Mouse (Mus musculus) forebrain, embryonic 16.5 days (tissue): Measurements from ENCODE around the gene Ttc5. TPM values are rescaled to one million over a fixed set of nuclear protein-coding genes. Genes with fewer than 3 reads are reported as not detected.
A peak's percentile ranks its signal among the peaks of the same experiment; 100 is the strongest.

ENCODE experiments used
- ATAC-seq: fragments of 200-750 bp; cut with Nextera tagmentation; 2 replicates; pipeline ENCODE4 v1.8.0; 2017; ENCODE audit warnings: mild to moderate bottlenecking, moderate library complexity
- H3K27ac ChIP-seq: fragments of 300-500 bp; sonication (generic); 2 replicates; pipeline ENCODE4 v1.5.1; 2014; ENCODE audit warnings: low read length, control low read depth
- H3K27me3 ChIP-seq: fragments of 300-500 bp; sonication (generic); replicated peaks from 2 replicates; pipeline ENCODE4 v1.6.1; 2014; ENCODE audit warnings: low read length; ENCODE audit not compliant: control insufficient read depth, insufficient read depth
- H3K36me3 ChIP-seq: fragments of 300-500 bp; sonication (generic); 2 replicates; pipeline ENCODE4 v1.6.1; 2014; ENCODE audit not compliant: control insufficient read depth, insufficient read depth
- H3K4me1 ChIP-seq: fragments of 300-500 bp; sonication (generic); replicated peaks from 2 replicates; pipeline ENCODE4 v1.6.1; 2014; ENCODE audit warnings: low read length; ENCODE audit not compliant: control insufficient read depth, insufficient read depth
- H3K4me2 ChIP-seq: fragments of 300-500 bp; sonication (generic); 2 replicates; pipeline ENCODE4 v1.6.1; 2014; ENCODE audit warnings: mild to moderate bottlenecking, low read length, control low read depth
- H3K4me3 ChIP-seq: fragments of 300-500 bp; sonication (generic); replicated peaks from 2 replicates; pipeline ENCODE4 v1.5.1; 2014; ENCODE audit warnings: mild to moderate bottlenecking, low read length, control low read depth
- H3K9ac ChIP-seq: fragments of 300-500 bp; sonication (generic); replicated peaks from 2 replicates; pipeline ENCODE4 v1.6.1; 2014; ENCODE audit warnings: low read depth, low read length, control low read depth
- H3K9me3 ChIP-seq: fragments of 300-500 bp; sonication (generic); 2 replicates; pipeline ENCODE4 v1.6.1; 2016; ENCODE audit warnings: low read length; ENCODE audit not compliant: control insufficient read depth
- WGBS: fragments of 180-500 bp; shearing (Covaris S2); extraction: QIAGEN DNeasy Blood & Tissue Kit; methylation state at CpG from one replicate; pipeline ENCODE4 v1.1.7; 2014; 5-methylcytosine and 5-hydroxymethylcytosine counted together
- polyA plus RNA-seq: library from polyadenylated mRNA; unstranded; fragments of >200 nt; fragmentation: Nextera tagmentation; extraction: Ambion mirVana; gene quantifications from 2 replicates; pipeline ENCODE4 v1.2.1, GENCODE M21; 2015

Gene Ttc5
- polyA plus RNA-seq = 124 and 132 TPM in 2 replicates

DNA sequence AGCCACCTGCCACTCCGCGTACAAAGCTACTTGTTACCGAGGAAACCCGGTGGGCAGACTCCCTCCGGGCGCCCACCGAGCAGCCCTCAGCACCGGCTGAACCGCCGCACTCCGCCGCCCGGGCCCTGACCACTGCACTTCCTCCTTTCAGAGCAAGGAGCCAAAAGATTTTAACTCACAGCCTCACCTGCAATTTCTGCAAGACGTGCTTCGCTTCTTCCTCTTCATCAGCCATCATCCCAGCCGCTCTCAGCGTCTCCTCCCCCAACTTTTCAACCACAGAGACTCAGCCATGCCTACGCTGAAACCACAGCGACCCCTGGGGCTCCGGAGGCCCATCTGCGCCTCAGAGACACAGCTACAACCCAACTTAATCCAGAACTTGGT lies at the start of gene Ttc5:
Ttc5 (minus strand) TSS at position 269 of the 387 bp plus-strand sequence.
- peak within 1 kb of the TSS; percentile 49 for H3K4me2 ChIP-seq
- WGBS = 0% methylated on average over 21 of the region's 21 CpGs

DNA sequence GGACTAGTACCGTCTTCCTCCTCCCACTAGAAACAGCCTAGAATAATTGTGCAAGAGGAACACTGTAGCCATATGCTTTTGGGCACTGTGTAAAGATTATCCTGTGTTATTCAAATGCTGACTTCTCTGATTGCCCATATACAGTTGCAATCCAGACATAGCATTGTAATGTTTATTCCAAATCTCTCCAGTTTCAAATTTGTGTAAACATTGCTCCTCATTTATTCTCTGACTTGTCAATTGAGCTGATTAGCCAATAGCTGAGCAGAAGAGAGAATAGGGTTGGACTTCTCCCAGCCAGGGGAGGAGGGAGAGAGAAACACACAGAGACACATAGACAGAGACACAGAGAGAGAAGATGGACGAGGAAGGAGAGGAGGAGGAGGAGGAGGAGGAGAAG lies 49.1 kb upstream of the Ttc5 start:
- no peaks in the 10 kb centered on the region for H3K36me3 ChIP-seq
- H3K27ac ChIP-seq = no peak overlapping the region
- H3K4me1 ChIP-seq = no peaks in the 10 kb centered on the region
- H3K4me2 ChIP-seq = no peak overlapping the region
- no peak overlapping the region for H3K9ac ChIP-seq
- H3K27me3 ChIP-seq = no peaks in the 10 kb centered on the region
- H3K4me3 ChIP-seq = no peak overlapping the region
- H3K9me3 ChIP-seq = no peaks in the 10 kb centered on the region
- 53% methylated on average over 2 of the region's 2 CpGs for WGBS
- no peak for ATAC-seq

More for the DNA sequence above, at the start of gene Ttc5:
- peak; percentile 98 for ATAC-seq
- peaks cover 8% of the 10 kb centered on the region for H3K4me1 ChIP-seq
- no peaks in the 10 kb centered on the region for H3K27me3 ChIP-seq
- H3K27ac ChIP-seq = peak within 1 kb of the TSS; percentile 82
- peak within 1 kb of the TSS; percentile 73 for H3K9ac ChIP-seq
- H3K9me3 ChIP-seq = 0 out of 2 replicates have a peak, but pooled peaks cover 3% of the 10 kb centered on the region
- H3K4me3 ChIP-seq = peak within 1 kb of the TSS; percentile 77
- H3K36me3 ChIP-seq = peaks cover 13% of the 10 kb centered on the region

DNA sequence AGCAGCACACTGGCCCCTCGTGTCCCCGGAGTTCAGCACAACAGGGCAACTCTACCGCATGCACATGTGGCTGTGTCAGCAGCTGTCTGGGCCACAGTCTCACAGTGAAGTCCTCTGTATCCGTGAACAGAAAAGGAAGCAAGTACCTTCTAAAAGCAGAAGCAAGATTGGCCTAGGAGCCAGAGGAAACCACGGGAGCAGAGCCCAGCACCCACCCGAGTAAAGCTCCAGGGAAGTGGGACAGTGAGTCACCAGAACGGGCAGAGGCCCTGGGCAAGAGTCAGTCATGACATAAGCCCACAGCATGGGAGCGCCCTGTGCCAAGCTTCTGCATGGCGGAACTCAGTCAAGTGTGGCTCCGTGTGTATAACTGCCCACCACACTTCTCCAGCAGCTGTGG lies 48.6 kb upstream of the Ttc5 start:
- Histone ChIP-seq H3K4me1 (no peaks in the 10 kb centered on the region), H3K9me3 (no peaks in the 10 kb centered on the region), H3K27me3 (no peaks in the 10 kb centered on the region), H3K4me3 (no peak overlapping the region), H3K36me3 (no peaks in the 10 kb centered on the region), H3K27ac (no peak overlapping the region), H3K4me2 (no peak overlapping the region), H3K9ac (no peak overlapping the region)
- WGBS = 86% methylated on average over 10 of the region's 10 CpGs
- ATAC-seq = no peak

DNA sequence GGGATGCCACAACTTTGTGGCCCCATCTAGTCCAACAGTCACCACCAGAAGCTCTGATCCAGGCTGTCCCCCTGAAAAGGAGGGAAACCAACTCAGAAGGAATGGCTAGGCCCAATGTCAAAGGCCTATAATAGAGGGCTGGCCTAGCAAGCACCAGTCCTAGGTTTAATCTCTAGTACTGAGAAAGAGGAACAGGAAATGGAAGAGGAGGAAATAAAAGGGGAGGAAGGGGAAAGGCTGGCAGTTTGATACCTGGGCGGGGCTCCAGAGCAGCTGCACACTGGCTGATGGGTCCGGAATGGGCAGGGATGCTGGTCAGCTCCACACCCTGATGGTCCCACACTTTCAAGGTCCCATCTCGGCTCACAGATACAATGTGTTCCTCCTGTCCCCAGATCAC lies 44.6 kb upstream of the Ttc5 start:
- ATAC-seq = no peak
- Histone ChIP-seq H3K4me2 (no peak overlapping the region), H3K4me3 (no peak overlapping the region), H3K9ac (no peak overlapping the region), H3K27ac (no peak overlapping the region), H3K36me3 (no peaks in the 10 kb centered on the region), H3K27me3 (no peaks in the 10 kb centered on the region), H3K9me3 (no peaks in the 10 kb centered on the region), H3K4me1 (no peaks in the 10 kb centered on the region)
- 90% methylated on average over 3 of the region's 3 CpGs for WGBS

DNA sequence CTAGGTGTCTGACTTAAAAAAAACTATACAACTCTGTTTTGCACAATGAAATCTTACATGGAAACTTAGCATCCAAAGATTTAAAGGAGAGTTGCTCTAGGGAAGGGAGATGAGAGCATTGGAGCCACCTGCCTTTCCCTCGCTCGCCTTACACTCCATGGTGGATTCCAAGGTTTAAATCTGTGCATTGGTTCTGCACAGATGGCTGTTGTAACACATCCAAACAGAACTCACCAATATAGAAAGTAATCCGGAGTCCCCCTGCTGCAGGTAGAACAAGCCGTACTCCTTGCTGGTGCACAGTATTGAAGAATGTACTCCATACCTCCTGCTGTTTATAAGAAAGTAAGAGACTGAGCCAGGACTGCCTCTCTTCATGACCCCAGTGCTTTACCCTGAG lies 41.3 kb upstream of the Ttc5 start:
- WGBS = 87% methylated on average over 4 of the region's 4 CpGs
- H3K27ac ChIP-seq = no peak overlapping the region
- no peaks in the 10 kb centered on the region for H3K9me3 ChIP-seq
- no peaks in the 10 kb centered on the region for H3K4me1 ChIP-seq
- H3K36me3 ChIP-seq = peaks cover 3% of the 10 kb centered on the region
- H3K4me2 ChIP-seq = no peak overlapping the region
- ATAC-seq = no peak
- H3K4me3 ChIP-seq = no peak overlapping the region
- H3K27me3 ChIP-seq = no peaks in the 10 kb centered on the region
- no peak overlapping the region for H3K9ac ChIP-seq

DNA sequence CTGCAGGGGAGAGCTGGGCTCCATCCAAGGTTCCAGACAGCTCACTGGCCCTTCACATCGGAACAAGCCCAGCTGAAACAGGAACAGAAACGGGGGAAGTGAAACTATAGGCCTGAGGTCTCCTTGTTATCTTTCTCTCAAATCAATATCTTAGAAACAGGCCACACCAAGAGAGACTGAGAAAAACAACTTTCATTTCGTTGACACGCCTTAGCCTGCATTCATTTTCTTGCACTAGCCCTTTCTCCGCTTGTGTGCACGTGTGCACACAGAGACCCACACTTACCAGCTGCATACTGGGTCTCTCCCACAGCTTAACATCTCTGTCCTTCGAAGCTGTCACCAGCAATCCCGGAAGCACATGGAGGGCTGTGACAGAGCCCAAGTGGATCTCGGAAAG lies 38.9 kb upstream of the Ttc5 start:
- H3K4me1 ChIP-seq = no peaks in the 10 kb centered on the region
- no peak overlapping the region for H3K9ac ChIP-seq
- ATAC-seq = no peak
- no peak overlapping the region for H3K27ac ChIP-seq
- peaks cover 10% of the 10 kb centered on the region for H3K36me3 ChIP-seq
- no peak overlapping the region for H3K4me3 ChIP-seq
- 94% methylated on average over 9 of the region's 9 CpGs for WGBS
- no peaks in the 10 kb centered on the region for H3K9me3 ChIP-seq
- no peaks in the 10 kb centered on the region for H3K27me3 ChIP-seq
- no peak overlapping the region for H3K4me2 ChIP-seq

DNA sequence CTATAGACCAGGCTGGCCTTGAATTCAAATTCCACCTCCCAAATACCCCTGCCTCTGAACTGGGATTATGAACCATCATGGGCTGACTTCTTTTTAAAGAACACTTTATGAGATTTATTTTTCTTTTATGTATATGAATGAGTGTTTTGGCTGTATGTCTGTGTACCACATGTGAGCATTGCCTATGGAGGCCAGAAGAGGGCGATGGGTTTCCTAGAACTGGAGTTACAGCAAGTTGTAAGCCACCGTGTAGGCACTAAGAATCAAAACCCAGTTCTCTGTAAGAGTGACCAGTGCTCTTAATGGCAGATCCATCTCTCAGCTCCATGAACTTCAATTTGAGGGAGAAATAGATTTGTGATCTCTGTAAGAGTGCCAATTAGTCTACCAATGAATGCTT lies 37.9 kb upstream of the Ttc5 start:
- ATAC-seq = no peak
- Histone ChIP-seq H3K4me1 (no peaks in the 10 kb centered on the region), H3K27ac (no peak overlapping the region), H3K9me3 (no peaks in the 10 kb centered on the region), H3K36me3 (peaks cover 14% of the 10 kb centered on the region), H3K4me2 (no peak overlapping the region), H3K27me3 (no peaks in the 10 kb centered on the region), H3K4me3 (no peak overlapping the region), H3K9ac (no peak overlapping the region)
- WGBS = 80% methylated on average over 2 of the region's 2 CpGs

DNA sequence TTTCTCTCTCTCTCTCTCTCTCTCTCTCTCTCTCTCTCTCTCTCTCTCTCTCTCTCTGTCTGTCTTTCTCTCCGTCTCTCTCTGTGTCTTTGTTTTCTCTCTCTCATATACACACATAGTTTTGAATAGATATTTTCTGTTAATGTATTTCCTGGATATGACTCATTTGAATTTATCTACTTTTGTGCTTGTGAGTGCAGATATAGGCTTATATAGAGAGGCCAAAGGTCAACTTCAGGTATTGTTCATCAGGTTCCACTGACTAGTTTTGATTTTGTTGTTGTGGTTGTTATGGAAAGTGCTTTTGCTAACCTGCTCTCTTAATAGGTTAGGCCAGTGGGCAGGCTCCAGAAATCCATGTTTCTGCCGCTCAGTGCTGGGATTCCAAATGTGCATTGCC lies 27.7 kb upstream of the Ttc5 start:
- H3K4me3 ChIP-seq = no peak overlapping the region
- H3K27ac ChIP-seq = no peak overlapping the region
- H3K36me3 ChIP-seq = peaks cover 14% of the 10 kb centered on the region
- no peak overlapping the region for H3K9ac ChIP-seq
- ATAC-seq = no peak
- no peak overlapping the region for H3K4me2 ChIP-seq
- H3K27me3 ChIP-seq = no peaks in the 10 kb centered on the region
- 96% methylated on average over 2 of the region's 2 CpGs for WGBS
- H3K9me3 ChIP-seq = no peaks in the 10 kb centered on the region
- H3K4me1 ChIP-seq = peaks cover 3% of the 10 kb centered on the region; the same call in 1 of the 2 replicates

DNA sequence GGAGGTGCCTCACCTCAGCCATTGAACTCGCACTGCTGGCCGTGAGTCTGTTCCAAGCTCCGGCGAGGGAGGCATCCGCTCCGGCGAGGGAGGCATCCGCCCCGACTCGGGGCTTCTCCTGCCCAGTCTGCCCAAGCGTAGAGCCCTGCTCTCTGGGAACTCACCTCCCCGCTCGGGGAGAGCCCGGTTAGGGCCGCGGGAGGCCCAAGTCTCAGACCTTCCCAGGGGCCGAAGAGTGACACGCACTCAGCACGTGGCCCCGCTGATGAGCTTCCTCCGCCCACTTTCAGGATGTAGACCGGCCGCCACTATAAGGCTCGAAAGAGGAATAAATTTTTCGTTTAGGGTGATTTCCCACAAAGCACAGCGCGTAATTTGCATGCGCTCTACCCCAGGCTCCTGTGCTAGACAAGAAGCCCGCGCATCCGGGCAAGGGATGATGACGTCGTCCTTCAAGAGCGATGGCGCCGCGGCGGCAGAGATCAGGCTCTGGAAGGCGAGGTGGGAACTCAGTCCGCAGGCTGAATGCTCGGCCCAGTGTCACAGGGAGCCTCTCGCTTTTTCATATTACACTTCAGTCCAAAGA lies 22.3 kb upstream of the Ttc5 start, which contains the start of the genes Ccnb1ip1 and Parp2:
Ccnb1ip1 (minus strand) TSS at position 246 of the 586 bp plus-strand sequence.
Parp2 (plus strand) TSS at position 355 of the 586 bp plus-strand sequence.
- Histone ChIP-seq H3K4me1 (peaks cover 3% of the 10 kb centered on the region; the same call in 1 of the 2 replicates), H3K27me3 (no peaks in the 10 kb centered on the region), H3K4me3 (peak within 1 kb of the TSS; percentile 64), H3K4me2 (peak within 1 kb of the TSS; percentile 76), H3K9me3 (no peaks in the 10 kb centered on the region), H3K9ac (peak within 1 kb of the TSS; percentile 79), H3K27ac (peak within 1 kb of the TSS; percentile 94), H3K36me3 (no peaks in the 10 kb centered on the region; the same call in 1 of the 2 replicates)
- under 1% methylated on average over 42 of the region's 42 CpGs for WGBS
- ATAC-seq = peak; percentile 98
